Mouse (Mus musculus): ENCODE data around the gene Slc20a1. TPM values are rescaled to one million over a fixed set of nuclear protein-coding genes. Genes with fewer than 3 reads are reported as not detected.
A peak's percentile ranks its signal among the peaks of the same experiment; 100 is the strongest.

Gene Slc20a1
- polyA plus RNA-seq, 1 experiment from 2014 or later = 70.7 TPM

GRCm38 (mm10) chr2:129199328-129200085 is 943 bp downstream of the Slc20a1 start:
- no peaks in the 10 kb centered on the region for H3K27me3 ChIP-seq (ENCODE audit: control insufficient read depth, insufficient read depth, low read length)
- peak overlapping the region; percentile 88 for H3K4me3 ChIP-seq (ENCODE audit: low read depth, low read length)
- peaks cover 5% of the 10 kb centered on the region; the same call in 1 of the 2 replicates for H3K4me1 ChIP-seq (replicated peaks; ENCODE audit: control insufficient read depth, insufficient read depth, low read length)
- H3K27ac ChIP-seq (ENCODE audit: low read depth, low read length) = peak overlapping the region; percentile 85
- peak overlapping the region; percentile 94 for H3K4me2 ChIP-seq (ENCODE audit: low read depth, low read length, severe bottlenecking)
- no peak for DNase-seq (ENCODE audit: low spot score)
- no peaks in the 10 kb centered on the region for H3K9me3 ChIP-seq (ENCODE audit: control insufficient read depth, low read length)
- peak; percentile 3; the same call in 1 of the 2 replicates for ATAC-seq (replicated peaks; ENCODE audit: low FRiP score)
- peak overlapping the region; percentile 98 for H3K9ac ChIP-seq (ENCODE audit: low read length)
- H3K36me3 ChIP-seq (ENCODE audit: control insufficient read depth, insufficient read depth, low read length) = peaks cover 3% of the 10 kb centered on the region; the same call in 1 of the 2 replicates
- WGBS = 27% methylated on average over 27 of the region's 31 CpGs

GRCm38 (mm10) chr2:129205000-129205399 is 6.4 kb downstream of the Slc20a1 start:
- Histone ChIP-seq H3K4me3 (ENCODE audit: low read depth, low read length) (no peak overlapping the region), H3K4me2 (ENCODE audit: low read depth, low read length, severe bottlenecking) (no peak overlapping the region), H3K9ac (ENCODE audit: low read length) (no peak overlapping the region), H3K36me3 (ENCODE audit: control insufficient read depth, insufficient read depth, low read length) (peaks cover 6% of the 10 kb centered on the region; the same call in 1 of the 2 replicates), H3K27me3 (ENCODE audit: control insufficient read depth, insufficient read depth, low read length) (no peaks in the 10 kb centered on the region), H3K27ac (ENCODE audit: low read depth, low read length) (no peak overlapping the region), H3K4me1 (replicated peaks; ENCODE audit: control insufficient read depth, insufficient read depth, low read length) (peaks cover 5% of the 10 kb centered on the region; the same call in 1 of the 2 replicates), H3K9me3 (ENCODE audit: control insufficient read depth, low read length) (no peaks in the 10 kb centered on the region)
- 80% methylated on average over 6 of the region's 6 CpGs for WGBS
- DNase-seq (ENCODE audit: low spot score) (no peak), ATAC-seq (replicated peaks; ENCODE audit: low FRiP score) (no peak)

- 88% methylated on average over 8 of the region's 8 CpGs for WGBS
- Histone ChIP-seq H3K9me3 (ENCODE audit: control insufficient read depth, low read length) (no peaks in the 10 kb centered on the region), H3K36me3 (ENCODE audit: control insufficient read depth, insufficient read depth, low read length) (peaks cover 5% of the 10 kb centered on the region; the same call in 1 of the 2 replicates), H3K4me1 (replicated peaks; ENCODE audit: control insufficient read depth, insufficient read depth, low read length) (no peaks in the 10 kb centered on the region), H3K27ac (ENCODE audit: low read depth, low read length) (no peak overlapping the region), H3K4me2 (ENCODE audit: low read depth, low read length, severe bottlenecking) (no peak overlapping the region), H3K4me3 (ENCODE audit: low read depth, low read length) (no peak overlapping the region), H3K27me3 (ENCODE audit: control insufficient read depth, insufficient read depth, low read length) (no peaks in the 10 kb centered on the region), H3K9ac (ENCODE audit: low read length) (no peak overlapping the region)
- no peak for DNase-seq (ENCODE audit: low spot score)
- ATAC-seq (replicated peaks; ENCODE audit: low FRiP score) = no peak
Observed at GRCm38 (mm10) chr2:129206824-129207223, 8.3 kb downstream of the Slc20a1 start.

GRCm38 (mm10) chr2:129208181-129208746 is 9.7 kb downstream of the Slc20a1 start:
- Histone ChIP-seq H3K4me3 (ENCODE audit: low read depth, low read length) (no peak overlapping the region), H3K36me3 (ENCODE audit: control insufficient read depth, insufficient read depth, low read length) (peaks cover 3% of the 10 kb centered on the region; the same call in 1 of the 2 replicates), H3K9ac (ENCODE audit: low read length) (no peak overlapping the region)

GRCm38 (mm10) chr2:129210089-129210749 is 11.7 kb downstream of the Slc20a1 start:
- Histone ChIP-seq H3K4me1 (replicated peaks; ENCODE audit: control insufficient read depth, insufficient read depth, low read length) (no peaks in the 10 kb centered on the region), H3K9me3 (ENCODE audit: control insufficient read depth, low read length) (no peaks in the 10 kb centered on the region), H3K27me3 (ENCODE audit: control insufficient read depth, insufficient read depth, low read length) (no peaks in the 10 kb centered on the region), H3K36me3 (ENCODE audit: control insufficient read depth, insufficient read depth, low read length) (peaks cover 3% of the 10 kb centered on the region; the same call in 1 of the 2 replicates), H3K27ac (ENCODE audit: low read depth, low read length) (no peak overlapping the region), H3K4me2 (ENCODE audit: low read depth, low read length, severe bottlenecking) (no peak overlapping the region), H3K9ac (ENCODE audit: low read length) (no peak overlapping the region), H3K4me3 (ENCODE audit: low read depth, low read length) (no peak overlapping the region)
- no peak for DNase-seq (ENCODE audit: low spot score)
- no peak for ATAC-seq (replicated peaks; ENCODE audit: low FRiP score)
- WGBS = 93% methylated on average over 8 of the region's 8 CpGs

More at GRCm38 (mm10) chr2:129208181-129208746, 9.7 kb downstream of the Slc20a1 start:
- Histone ChIP-seq H3K27ac (ENCODE audit: low read depth, low read length) (no peak overlapping the region), H3K9me3 (ENCODE audit: control insufficient read depth, low read length) (no peaks in the 10 kb centered on the region), H3K27me3 (ENCODE audit: control insufficient read depth, insufficient read depth, low read length) (no peaks in the 10 kb centered on the region), H3K4me1 (replicated peaks; ENCODE audit: control insufficient read depth, insufficient read depth, low read length) (no peaks in the 10 kb centered on the region), H3K4me2 (ENCODE audit: low read depth, low read length, severe bottlenecking) (no peak overlapping the region)
- DNase-seq (ENCODE audit: low spot score) = no peak
- ATAC-seq (replicated peaks; ENCODE audit: low FRiP score) = no peak
- WGBS = 92% methylated on average over 8 of the region's 8 CpGs

GRCm38 (mm10) chr2:129211255-129211654 is 12.7 kb downstream of the Slc20a1 start:
- no peak overlapping the region for H3K27ac ChIP-seq (ENCODE audit: low read depth, low read length)
- ATAC-seq (replicated peaks; ENCODE audit: low FRiP score) (no peak), DNase-seq (ENCODE audit: low spot score) (no peak)
- WGBS = 83% methylated on average over 4 of the region's 4 CpGs
- no peaks in the 10 kb centered on the region for H3K4me1 ChIP-seq (replicated peaks; ENCODE audit: control insufficient read depth, insufficient read depth, low read length)
- H3K9ac ChIP-seq (ENCODE audit: low read length) = no peak overlapping the region
- H3K4me2 ChIP-seq (ENCODE audit: low read depth, low read length, severe bottlenecking) = no peak overlapping the region
- no peak overlapping the region for H3K4me3 ChIP-seq (ENCODE audit: low read depth, low read length)
- no peaks in the 10 kb centered on the region for H3K27me3 ChIP-seq (ENCODE audit: control insufficient read depth, insufficient read depth, low read length)
- H3K9me3 ChIP-seq (ENCODE audit: control insufficient read depth, low read length) = no peaks in the 10 kb centered on the region
- peaks cover 3% of the 10 kb centered on the region; the same call in 1 of the 2 replicates for H3K36me3 ChIP-seq (ENCODE audit: control insufficient read depth, insufficient read depth, low read length)

GRCm38 (mm10) chr2:129211957-129212356 is 13.4 kb downstream of the Slc20a1 start:
- 85% methylated on average over 2 of the region's 2 CpGs for WGBS
- no peaks in the 10 kb centered on the region for H3K27me3 ChIP-seq (ENCODE audit: control insufficient read depth, insufficient read depth, low read length)
- no peak overlapping the region for H3K4me2 ChIP-seq (ENCODE audit: low read depth, low read length, severe bottlenecking)
- ATAC-seq (replicated peaks; ENCODE audit: low FRiP score) (no peak), DNase-seq (ENCODE audit: low spot score) (no peak)
- H3K36me3 ChIP-seq (ENCODE audit: control insufficient read depth, insufficient read depth, low read length) = no peaks in the 10 kb centered on the region; the same call in 1 of the 2 replicates
- H3K9me3 ChIP-seq (ENCODE audit: control insufficient read depth, low read length) = no peaks in the 10 kb centered on the region
- no peak overlapping the region for H3K4me3 ChIP-seq (ENCODE audit: low read depth, low read length)
- H3K9ac ChIP-seq (ENCODE audit: low read length) = no peak overlapping the region
- no peaks in the 10 kb centered on the region for H3K4me1 ChIP-seq (replicated peaks; ENCODE audit: control insufficient read depth, insufficient read depth, low read length)
- H3K27ac ChIP-seq (ENCODE audit: low read depth, low read length) = no peak overlapping the region

- WGBS = 94% methylated on average over 7 of the region's 7 CpGs
- H3K4me1 ChIP-seq (replicated peaks; ENCODE audit: control insufficient read depth, insufficient read depth, low read length) = no peaks in the 10 kb centered on the region
- ATAC-seq (replicated peaks; ENCODE audit: low FRiP score) = no peak
Observed at GRCm38 (mm10) chr2:129212566-129212965, 14.0 kb downstream of the Slc20a1 start.

More at GRCm38 (mm10) chr2:129212566-129212965, 14.0 kb downstream of the Slc20a1 start:
- Histone ChIP-seq H3K9me3 (ENCODE audit: control insufficient read depth, low read length) (no peaks in the 10 kb centered on the region), H3K4me2 (ENCODE audit: low read depth, low read length, severe bottlenecking) (no peak overlapping the region), H3K27ac (ENCODE audit: low read depth, low read length) (no peak overlapping the region), H3K4me3 (ENCODE audit: low read depth, low read length) (no peak overlapping the region), H3K36me3 (ENCODE audit: control insufficient read depth, insufficient read depth, low read length) (no peaks in the 10 kb centered on the region; the same call in 1 of the 2 replicates), H3K27me3 (ENCODE audit: control insufficient read depth, insufficient read depth, low read length) (no peaks in the 10 kb centered on the region), H3K9ac (ENCODE audit: low read length) (no peak overlapping the region)
- DNase-seq (ENCODE audit: low spot score) = no peak

Measured in forebrain, embryonic 11.5 days (tissue).